Mouse (Mus musculus): Measurements from ENCODE around the gene Ginm1. TPM values are rescaled to one million over a fixed set of nuclear protein-coding genes. Genes with fewer than 3 reads are reported as not detected.
"Not testable (repeated sequence)": the region's sequence is repeated elsewhere in the genome, so short reads cannot be mapped to it uniquely, and the experiment has no call there.

The Ginm1 gene
- total RNA-seq, 2 experiments from 2014 or later, result 80.3 to 86.0 TPM

DNA sequence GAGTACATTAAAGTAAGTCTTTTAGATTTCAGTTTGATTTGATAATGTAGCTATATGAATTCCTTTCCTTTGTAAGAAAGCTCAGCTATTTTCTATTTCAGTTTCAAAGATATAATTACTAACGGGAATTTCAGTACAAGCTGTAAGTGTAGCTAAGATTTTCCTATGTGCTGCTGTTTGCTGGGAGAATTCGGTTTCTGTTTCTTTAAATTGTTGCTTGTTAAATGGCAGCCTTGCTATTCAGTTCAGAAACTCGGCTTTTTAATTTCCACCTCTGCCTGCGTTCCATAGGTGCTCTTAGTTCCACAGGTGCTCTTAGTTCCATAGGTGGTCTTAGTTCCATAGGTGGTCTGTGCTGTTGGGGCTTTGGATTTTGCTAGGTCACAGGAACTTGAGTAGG, 26.5 kb upstream of the Ginm1 start:
- DNase-seq, result no peak
- intact Hi-C loops (cut with DNase I; ENCODE audit: low total_unique reads), result no loop called here

DNA sequence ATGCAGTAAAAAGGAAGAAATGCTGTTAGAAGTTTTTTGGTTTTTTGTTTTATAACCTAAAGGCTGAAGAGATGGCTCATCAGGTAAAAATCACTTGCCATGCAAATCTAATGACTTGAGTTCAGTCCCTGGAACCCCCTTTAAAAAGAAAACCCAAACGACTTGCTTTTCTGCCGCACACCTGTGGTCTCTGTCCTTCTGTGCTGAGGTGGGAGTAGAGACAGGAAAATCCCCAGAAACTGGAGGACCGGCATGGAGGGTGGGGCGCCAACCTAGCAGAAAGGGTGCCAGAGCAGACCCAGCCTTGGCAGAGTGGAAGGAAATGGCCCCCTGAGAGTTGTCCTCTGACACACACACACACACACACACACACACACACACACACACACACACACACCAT, 26.1 kb upstream of the Ginm1 start:
- no peak for DNase-seq
- intact Hi-C loops (cut with DNase I; ENCODE audit: low total_unique reads), result no loop called here

DNA sequence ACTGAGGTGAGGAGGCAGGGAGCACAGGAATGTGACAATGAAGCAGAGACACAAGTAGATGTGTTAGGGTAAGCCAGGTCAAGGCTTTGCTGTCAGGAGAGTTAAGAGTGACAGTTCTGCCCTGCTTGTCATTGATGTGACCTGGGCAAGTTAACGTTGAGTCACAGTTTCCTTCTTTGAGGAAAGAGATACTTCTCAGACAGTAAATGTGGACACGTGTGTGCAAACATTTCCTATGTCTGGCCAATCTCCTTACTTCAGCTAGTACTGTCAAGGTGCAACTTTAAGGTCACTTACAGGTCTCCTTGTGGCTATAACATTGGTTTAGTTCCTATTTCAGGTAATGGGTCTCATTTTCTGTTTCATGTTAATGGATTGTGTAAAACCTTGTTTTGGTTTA, 23.9 kb upstream of the Ginm1 start:
- intact Hi-C loops (cut with DNase I; ENCODE audit: low total_unique reads), result no loop called here
- DNase-seq, result no peak

DNA sequence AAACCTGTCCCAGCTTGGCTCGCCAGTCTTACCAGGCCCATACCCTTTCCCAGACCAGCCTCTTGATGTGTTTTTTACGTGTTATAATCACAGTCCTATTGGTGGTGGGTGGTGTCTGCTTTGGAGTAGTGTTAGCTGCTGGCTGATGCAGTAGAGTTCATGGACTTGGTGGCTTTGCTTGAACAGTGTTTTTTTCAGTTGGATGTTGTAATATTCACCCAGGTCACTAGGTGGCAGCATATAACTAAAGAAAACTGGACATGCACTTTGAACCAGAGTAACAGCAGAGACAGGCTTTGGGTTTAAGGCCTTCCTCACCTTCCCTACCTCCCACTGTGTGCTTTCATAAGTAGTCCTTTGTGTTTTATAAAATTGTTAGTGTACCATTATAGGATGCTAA, 17.3 kb upstream of the Ginm1 start:
- intact Hi-C loops (cut with DNase I; ENCODE audit: low total_unique reads), result no loop called here
- DNase-seq, result no peak

DNA sequence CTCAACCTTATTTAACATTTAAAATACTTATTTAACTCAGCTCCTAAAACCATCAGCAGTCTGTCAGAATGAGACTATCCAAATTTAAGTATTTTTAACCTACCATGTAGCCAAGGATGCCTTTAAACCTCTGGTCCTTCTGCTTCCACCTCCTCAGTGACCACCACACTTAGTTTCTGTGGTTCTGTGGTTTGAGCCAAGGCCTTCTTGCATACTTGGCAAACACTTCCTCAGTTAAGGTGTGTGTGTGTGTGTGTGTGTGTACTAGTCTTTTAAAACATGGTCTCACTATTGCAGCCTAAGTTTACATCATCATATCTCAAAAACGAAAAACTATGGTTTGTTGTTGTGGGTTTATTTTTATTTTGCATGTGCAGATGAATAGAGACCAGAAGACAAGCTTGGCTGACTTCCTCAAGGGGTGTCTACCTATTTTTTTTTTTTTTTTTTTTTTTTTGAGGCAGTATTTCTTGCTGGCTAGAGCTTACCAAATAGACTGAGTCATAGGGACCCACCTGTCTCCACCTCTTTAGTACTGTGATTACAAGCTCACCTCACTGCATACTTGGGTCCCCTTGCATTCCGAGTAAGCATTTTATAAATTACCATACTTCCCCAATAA, 10.0 kb upstream of the Ginm1 start:
- DNase-seq, result no peak
- intact Hi-C loops (cut with DNase I; ENCODE audit: low total_unique reads), result no loop called here

DNA sequence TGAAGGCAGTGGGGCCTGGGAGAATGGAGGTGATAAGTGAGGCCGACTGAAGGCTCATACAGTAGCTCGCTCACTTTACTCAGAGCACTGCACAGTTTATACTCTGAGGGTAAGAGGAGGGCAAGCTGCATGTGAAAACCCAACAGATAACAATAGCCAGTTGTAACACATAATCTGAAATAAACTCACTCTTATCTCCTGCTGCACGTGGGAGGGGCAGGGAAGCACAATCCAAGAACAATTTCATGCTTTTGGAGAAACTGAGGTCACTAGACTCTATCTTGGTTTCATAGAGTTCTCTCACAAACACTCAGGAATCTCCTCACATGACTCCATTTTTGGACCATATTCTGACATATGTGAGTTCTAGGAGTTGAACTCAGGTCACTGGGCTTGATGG, 8.6 kb upstream of the Ginm1 start:
- DNase-seq, result no peak
- intact Hi-C loops (cut with DNase I; ENCODE audit: low total_unique reads), result no loop called here

DNA sequence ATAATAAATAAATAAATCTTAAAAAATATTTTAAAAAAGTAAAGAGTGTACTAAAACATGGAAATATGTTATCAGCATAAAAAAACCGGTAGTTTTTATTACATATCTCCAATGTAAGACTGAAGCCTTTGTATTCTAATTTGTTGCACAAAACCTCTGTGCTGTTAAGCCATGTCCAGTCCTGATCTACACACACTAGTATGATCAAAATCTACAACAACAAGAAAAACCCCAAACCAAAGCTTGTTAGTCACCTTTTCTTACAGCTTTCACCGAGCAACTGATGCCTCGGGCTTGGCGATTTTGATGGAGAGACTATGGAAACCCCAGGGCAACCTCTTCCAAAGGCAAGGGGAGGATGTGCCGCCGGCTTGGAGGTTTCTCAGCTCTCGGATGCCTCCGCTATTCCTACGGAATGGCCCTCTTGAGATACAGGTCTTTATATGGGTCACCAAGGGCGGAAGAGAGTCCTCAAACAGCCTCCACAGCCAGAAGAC, 322 bp downstream of the Ginm1 start:
- intact Hi-C loops (cut with DNase I; ENCODE audit: low total_unique reads), result no loop called here
- DNase-seq, result no peak

DNA sequence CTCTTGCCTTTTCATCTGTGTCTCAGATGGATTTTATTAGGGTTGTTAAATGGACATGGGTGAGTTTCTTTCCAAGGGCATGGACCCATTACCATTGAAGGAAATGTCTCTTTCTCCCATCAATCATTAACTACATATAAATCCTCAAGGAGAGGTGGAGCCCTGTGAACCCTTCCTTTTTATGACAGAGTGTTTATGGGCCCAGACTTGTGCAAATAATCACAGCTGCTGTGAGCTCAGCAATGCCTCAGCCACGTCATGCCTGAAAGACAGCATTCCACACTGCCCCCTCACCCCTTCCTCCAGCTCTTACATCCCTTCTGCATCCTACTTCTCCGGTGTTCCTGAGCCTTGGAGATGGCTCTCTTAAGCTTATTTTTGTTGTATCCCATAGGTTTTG, 5.3 kb downstream of the Ginm1 start:
- intact Hi-C loops (cut with DNase I; ENCODE audit: low total_unique reads), result no loop called here
- no peak for DNase-seq

DNA sequence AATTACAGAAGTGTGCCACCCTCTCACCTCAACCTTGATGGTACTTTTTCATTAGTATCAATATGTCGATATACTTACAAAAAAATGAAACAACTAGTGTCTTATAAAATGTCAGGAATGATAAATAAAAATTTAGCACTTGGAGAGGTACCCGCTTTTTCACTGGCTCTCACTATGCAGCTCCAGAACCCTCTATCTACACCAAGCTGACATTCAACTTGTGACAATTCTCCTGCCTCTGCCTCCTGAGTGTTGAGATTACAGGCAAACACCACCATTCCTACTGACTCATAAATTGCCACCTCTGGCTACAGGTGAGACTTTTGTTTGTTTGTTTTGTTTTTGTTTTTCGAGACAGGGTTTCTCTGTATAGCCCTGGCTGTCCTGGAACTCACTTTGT, 11.4 kb downstream of the Ginm1 start:
- intact Hi-C loops (cut with DNase I; ENCODE audit: low total_unique reads), result no loop called here
- DNase-seq, result no peak

DNA sequence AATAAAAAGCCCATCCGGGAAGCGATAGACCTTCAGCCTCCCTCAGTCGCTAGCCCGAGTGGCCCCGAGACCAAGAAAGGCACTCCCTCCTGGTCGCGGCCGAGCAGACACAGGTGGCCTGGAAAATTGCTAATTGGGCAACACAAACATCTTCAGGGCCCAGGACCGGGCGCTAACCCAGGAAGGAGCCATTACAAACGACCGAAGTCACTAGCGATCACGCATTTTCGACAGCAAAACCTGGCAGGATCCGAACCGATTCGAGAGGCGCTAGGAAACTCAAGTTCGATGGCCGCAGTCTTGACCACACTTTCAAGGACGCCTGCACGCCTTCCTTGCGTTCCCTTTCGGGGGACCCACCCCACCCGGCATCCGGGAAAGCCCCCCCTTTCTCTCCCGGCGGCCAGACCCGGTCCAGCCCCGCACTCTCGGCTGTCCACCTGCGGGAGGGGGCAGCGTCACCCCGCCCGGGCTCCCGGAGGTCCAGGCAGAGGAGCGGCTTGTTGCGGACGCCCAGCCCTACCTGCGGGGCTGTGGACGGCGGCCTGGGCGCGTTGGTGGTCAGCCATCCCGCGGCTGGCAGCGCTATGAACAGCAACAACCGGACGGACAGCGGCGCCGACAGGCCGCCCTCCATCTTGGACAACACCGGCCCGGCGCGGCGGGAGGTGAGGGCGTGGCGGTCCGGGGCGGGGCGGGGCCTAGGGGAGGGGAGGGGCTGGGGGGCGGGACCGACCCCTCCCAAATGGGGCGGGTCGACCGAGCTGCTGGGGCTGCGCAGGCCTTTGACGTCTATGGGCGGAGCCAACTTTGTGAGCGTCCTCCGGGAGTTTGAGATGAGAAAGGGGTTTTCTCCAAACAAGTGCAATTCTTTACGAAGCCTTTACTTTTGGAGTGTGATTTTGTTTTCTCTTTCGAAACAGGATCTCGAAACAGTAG, 12.1 kb downstream of the Ginm1 start:
- peak; percentile 90 for DNase-seq
- intact Hi-C loops (cut with DNase I; ENCODE audit: low total_unique reads), result no loop called here

DNA sequence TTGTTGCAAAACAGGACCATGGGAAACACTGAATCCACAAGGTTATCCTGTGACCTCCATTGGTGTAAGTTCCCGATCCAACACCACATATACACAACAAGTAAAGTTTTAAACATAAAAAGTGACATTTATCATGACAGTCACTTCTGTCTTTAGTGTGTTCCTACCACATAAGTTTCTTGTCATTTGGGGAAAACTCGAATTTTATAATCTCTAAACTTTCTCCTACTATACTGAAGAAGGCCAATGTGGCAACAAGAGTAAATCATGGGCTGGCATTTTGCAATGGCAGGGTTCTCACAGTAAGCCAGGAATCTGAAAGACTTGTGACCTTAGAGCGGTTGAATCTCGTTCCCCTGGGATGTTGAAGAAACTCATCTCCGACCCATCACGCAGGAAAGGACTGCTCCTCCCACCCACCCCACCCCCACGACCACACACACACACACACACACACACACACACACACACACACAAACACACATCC, 12.8 kb downstream of the Ginm1 start:
- DNase-seq, result no peak
- intact Hi-C loops (cut with DNase I; ENCODE audit: low total_unique reads), result no loop called here

DNA sequence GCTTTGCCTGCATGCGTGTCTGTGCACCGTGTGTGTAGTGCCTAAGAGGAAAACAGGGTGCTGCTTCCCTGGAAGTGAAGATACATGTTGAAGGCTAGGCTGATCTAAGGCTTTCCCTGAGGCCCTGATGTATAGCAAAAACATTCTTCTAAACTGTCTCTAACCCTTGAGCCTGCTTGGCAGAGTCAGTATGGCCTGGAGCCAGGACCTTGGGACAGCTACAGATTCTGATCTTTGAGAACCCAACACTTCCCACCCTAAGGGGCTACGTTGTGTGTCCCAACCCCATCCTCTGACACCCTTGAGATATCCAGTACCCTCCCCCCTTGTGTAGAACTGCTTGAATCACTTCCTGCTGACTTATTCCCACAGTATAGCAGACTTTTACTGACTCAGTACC, 14.3 kb downstream of the Ginm1 start:
- no peak for DNase-seq
- intact Hi-C loops (cut with DNase I; ENCODE audit: low total_unique reads), result no loop called here

DNA sequence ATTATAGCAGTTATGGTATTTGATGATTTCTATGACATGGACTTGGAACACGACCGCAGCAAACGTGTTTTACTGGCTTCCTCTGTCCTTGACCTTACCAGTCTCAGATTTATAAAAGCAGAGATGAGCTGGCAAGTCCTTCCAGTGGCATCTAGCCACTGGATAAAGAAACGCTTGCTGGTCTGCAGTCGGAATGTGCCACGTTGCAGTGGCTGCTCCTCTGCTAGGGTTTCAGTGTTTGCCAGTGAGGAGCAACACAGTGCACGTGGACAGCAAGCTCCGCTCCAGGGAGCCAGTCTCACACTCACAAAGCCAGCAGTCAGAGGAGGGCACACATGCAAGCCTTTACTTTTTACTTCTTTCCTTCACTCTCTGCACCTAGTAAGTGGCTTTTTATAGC, 17.2 kb downstream of the Ginm1 start:
- peak; percentile 53 for DNase-seq
- intact Hi-C loops (cut with DNase I; ENCODE audit: low total_unique reads), result no loop called here

DNA sequence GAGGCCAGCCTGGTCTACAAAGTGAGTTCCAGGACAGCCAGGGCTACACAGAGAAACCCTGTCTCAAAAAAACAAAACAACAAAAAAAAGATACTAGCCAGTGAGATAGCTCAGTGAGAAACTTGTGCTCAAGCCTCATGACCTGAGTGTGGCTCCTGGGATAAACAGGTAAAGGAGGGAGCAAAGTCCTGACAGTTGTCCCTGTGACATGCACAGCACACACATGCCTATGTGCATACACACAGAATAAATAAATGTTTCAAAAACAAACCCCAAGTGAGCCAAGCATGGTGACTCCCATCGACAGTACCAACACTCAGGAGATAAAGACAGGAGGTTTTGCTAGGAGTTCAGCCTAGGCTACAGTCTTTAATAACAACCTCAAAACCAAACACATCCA, 19.9 kb downstream of the Ginm1 start:
- DNase-seq, result no peak
- intact Hi-C loops (cut with DNase I; ENCODE audit: low total_unique reads), result no loop called here

DNA sequence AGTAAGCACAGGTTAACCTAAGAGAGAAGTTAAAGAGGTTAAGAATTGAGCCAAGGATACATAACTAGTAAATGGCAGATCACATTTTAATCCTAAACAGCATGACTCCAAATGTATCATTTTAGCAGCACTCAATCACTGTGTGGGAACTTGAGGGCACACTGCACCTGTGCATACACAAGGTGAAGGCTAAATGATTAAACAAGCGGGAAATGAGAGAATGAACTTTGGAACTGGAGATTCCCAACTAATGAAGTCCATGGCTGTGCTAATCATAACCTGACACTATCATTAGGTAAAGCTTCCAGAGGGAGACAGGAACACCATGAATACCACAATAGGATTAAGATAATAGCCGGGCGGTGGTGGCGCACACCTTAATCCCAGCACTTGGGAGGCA, 20.3 kb downstream of the Ginm1 start:
- intact Hi-C loops (cut with DNase I; ENCODE audit: low total_unique reads), result no loop called here

DNA sequence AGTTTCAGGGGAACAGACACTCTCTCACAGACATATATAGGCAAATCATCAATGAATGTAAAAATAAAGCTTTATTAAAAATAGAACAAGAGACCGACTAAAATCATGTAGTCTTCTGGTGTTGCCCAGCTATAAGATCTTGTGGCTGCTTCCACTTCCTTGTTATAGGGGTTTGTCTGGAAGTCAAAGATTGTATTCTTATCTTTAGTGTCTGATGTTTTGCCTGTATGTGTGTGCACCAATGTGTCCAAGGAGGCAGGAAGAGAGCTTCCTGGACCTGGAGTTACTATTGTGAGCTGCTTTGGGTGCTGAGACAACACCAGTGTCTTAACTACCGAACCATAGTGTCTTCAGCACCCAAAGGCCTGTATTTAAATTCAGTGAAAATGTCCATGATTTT, 35.1 kb downstream of the Ginm1 start:
- DNase-seq, result no peak
- intact Hi-C loops (cut with DNase I; ENCODE audit: low total_unique reads), result no loop called here

More for the DNA sequence above, 20.3 kb downstream of the Ginm1 start:
- DNase-seq, result no peak

DNA sequence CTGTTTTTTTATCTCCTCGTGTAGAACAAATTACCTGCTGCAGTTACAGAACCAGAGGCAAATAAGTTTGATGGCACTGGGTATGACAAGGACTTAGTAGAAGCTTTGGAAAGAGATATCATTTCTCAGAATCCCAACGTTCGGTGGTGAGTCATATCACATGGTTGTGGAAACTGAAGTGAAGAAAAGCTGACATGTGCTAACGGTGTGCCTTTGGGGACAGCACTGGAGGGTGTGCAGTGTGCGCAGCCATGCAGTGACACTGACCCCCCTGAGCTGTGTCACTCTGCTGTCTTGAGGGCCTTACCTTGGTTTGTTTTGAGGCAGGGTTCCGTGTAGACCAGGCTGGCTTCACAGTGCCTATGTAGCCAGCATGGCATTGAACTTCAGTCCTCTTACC, 43.9 kb downstream of the Ginm1 start:
- intact Hi-C loops (cut with DNase I; ENCODE audit: low total_unique reads), result no loop called here

DNA sequence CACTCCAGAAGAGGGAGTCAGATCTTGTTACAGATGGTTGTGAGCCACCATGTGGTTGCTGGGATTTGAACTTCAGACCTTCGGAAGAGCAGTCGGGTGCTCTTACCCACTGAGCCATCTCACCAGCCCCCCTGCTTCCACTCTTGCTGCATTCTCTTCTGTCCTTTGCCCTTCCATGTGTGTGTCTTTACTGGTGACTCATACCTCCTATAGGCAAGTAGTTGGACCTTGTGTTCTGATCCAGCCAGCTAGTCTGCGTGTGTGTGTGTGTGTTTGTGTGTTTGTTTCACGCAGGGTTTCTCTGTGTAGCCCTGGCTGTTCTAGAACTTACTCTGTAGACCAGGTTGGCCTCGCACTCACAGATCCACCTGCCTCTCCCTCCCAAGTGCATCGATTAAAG, 47.1 kb downstream of the Ginm1 start:
- intact Hi-C loops (cut with DNase I; ENCODE audit: low total_unique reads); DNase-seq: not testable (repeated sequence)

More for the DNA sequence above, 43.9 kb downstream of the Ginm1 start:
- no peak for DNase-seq

DNA sequence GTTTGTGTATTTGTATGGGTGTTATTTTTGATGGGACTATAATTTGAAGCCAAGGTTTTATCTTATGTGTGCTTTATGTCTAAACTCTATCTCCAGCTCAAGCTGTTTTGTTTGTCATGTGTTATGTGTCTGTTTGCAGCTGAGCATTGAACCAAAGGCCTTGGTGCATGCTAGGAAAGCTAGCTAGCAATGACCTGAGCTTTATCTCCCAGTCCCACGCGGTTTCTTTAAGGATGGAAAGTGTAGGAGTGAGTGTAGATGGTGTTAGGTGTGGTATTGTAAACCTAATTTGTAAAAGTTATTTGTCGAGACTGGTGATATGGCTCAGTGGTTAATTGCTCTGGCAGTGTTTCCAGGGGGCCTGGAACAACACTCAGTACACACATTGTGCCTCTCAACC, 54.7 kb downstream of the Ginm1 start:
- intact Hi-C loops (cut with DNase I; ENCODE audit: low total_unique reads), result no loop called here
- no peak for DNase-seq

DNA sequence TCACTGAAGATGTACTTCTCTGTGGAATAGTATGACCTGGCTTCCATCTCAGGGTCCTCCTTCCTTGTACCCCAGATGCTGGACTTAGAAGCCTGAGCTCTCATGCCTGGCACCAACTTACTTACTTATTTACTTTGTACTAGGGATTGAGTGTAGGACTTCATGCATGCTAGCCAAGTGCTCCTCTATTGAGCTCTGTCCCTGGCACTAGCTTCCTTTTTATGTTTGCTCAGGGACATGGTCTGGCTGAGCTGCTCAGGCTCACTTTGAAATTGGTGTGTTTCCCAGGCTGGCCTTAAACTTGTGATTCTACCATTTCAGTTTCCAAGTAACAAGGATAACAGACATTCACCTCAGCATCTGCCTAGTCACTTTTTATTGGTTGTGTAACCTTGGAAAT, 55.5 kb downstream of the Ginm1 start:
- intact Hi-C loops (cut with DNase I; ENCODE audit: low total_unique reads), result no loop called here
- peak; percentile 12 for DNase-seq

DNA sequence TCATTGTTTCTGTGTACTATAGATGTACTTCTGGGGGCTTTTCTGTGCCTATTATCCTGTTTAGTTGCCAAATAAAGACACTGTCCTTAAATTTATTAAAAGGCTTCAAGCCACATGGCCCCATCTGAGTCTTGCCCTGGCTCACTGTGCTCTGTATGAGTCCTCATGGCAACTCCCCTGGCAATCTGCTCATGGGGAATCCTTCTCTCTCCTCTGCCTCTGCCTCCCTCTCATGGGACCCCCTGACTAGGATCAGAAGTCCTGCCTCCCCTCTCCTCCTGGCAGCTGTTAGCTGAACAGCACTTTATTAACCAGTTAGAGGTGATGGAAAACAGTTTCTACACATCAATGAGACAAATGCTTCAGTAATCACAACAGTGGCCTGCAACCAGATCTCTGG, 61.0 kb downstream of the Ginm1 start:
- intact Hi-C loops (cut with DNase I; ENCODE audit: low total_unique reads), result no loop called here
- no peak for DNase-seq

All from gastrocnemius, postnatal 14 days (tissue).